ENCODE assay signal across 8 mouse cellular contexts in genomic region chr9:37145151-37145615, GRCm38 (mm10). TPM values are rescaled to one million over a fixed set of nuclear protein-coding genes. Genes with fewer than 3 reads are reported as not detected.
DNase-seq lines count a peak whose midpoint lies in the region; ATAC-seq and TF ChIP-seq lines count a peak whose summit lies in the region.

No protein-coding gene starts in this region.

- TF ChIP-seq EP300 in lung, postnatal 0 days (IDR thresholded peaks at IDR 0.05) = no peak

- peak; percentile 40 for DNase-seq in left cerebral cortex, postnatal 4 days
- no peak for DNase-seq in left cerebral cortex, adult 18-20 months (ENCODE audit: low spot score in 2 of 2)
- peak; percentile 67 for DNase-seq in gastrocnemius, postnatal 14 days
- DNase-seq in kidney, adult 18-20 months = peak; percentile 48
- DNase-seq in lung, postnatal 0 days (ENCODE audit: low spot score) = peak; percentile 44
- peak; percentile 48 for DNase-seq in retina, postnatal 1 day
- DNase-seq in left cerebral cortex, postnatal 36 days (ENCODE audit: low spot score in 2 of 2) = no peak

- 0 out of 2 replicates have a peak, but pooled peaks cover 3% of the 10 kb centered on the region for H3K27me3 ChIP-seq in lung, postnatal 0 days (replicated peaks; ENCODE audit: insufficient read depth, low read length)

- H3K4me1 ChIP-seq in brown adipose tissue, adult 24 weeks (ENCODE audit: control insufficient read depth, insufficient read depth, insufficient read length, low read length) = no peaks in the 10 kb centered on the region
- H3K4me1 ChIP-seq in lung, postnatal 0 days (ENCODE audit: insufficient read depth, low read depth, low read length) = no peaks in the 10 kb centered on the region

- WGBS in lung, postnatal 0 days = 2% methylated on average over 26 of the region's 26 CpGs

- H3K36me3 ChIP-seq in lung, postnatal 0 days (ENCODE audit: insufficient read depth, low read length) = no peaks in the 10 kb centered on the region

- H3K9me3 ChIP-seq in lung, postnatal 0 days (ENCODE audit: low read length) = no peaks in the 10 kb centered on the region

- no peak for ATAC-seq in lung, postnatal 0 days

- peak overlapping the region; percentile 80 for H3K9ac ChIP-seq in lung, postnatal 0 days (replicated peaks; ENCODE audit: low read depth)

- H3K27ac ChIP-seq in brown adipose tissue, adult 24 weeks (replicated peaks; ENCODE audit: low read depth, low read length) = no peak overlapping the region
- peak overlapping the region; percentile 90 for H3K27ac ChIP-seq in lung, postnatal 0 days (ENCODE audit: low read length)

- H3K4me3 ChIP-seq in brown adipose tissue, adult 24 weeks (ENCODE audit: insufficient read depth, low read depth, low read length) = peak overlapping the region; percentile 55
- peak overlapping the region; percentile 70 for H3K4me3 ChIP-seq in lung, postnatal 0 days (ENCODE audit: low read depth, low read length)

- H3K4me2 ChIP-seq in lung, postnatal 0 days (replicated peaks; ENCODE audit: low read depth, low read length) = peak overlapping the region; percentile 97

- TF ChIP-seq CTCF in lung, postnatal 0 days (IDR thresholded peaks at IDR 0.05) = peak; percentile 43

- intact Hi-C loops in left cerebral cortex, postnatal 4 days (cut with DNase I) = loop anchor here (5.0 kb wide), 1 partner anchor 173 kb away; no protein-coding TSS in a partner anchor
- intact Hi-C loops in gastrocnemius, postnatal 14 days (cut with DNase I; ENCODE audit: low total_unique reads) = no loop called here
- intact Hi-C loops in left cerebral cortex, postnatal 36 days (cut with DNase I) = loop anchor here (2.0 kb wide), 1 partner anchor 172 kb away; no protein-coding TSS in a partner anchor

RNA-seq across cellular contexts. Expression of gene Pknox2, which starts 2.0 kb away (rescaled TPM):
- 10 to 100 TPM; 51.8 to 54.2 TPM for total RNA-seq in left cerebral cortex, postnatal 4 days (2021)
- total RNA-seq in left cerebral cortex, adult 18-20 months (2021) = 10 to 100 TPM; 83.0 to 90.7 TPM
- polyA plus RNA-seq in brown adipose tissue, adult 24 weeks (2012; ENCODE audit: insufficient read depth, insufficient read length, missing spikeins) = 0.92 and 1.7 TPM in 2 replicates
- 10 to 100 TPM; 27.6 to 31.4 TPM for total RNA-seq in gastrocnemius, postnatal 14 days (2021)
- polyA plus RNA-seq in lung, postnatal 0 days (2015; fragmentation: Nextera tagmentation; extraction: Ambion mirVana) = 11.1 and 11.7 TPM in 2 replicates
- total RNA-seq in left cerebral cortex, postnatal 36 days (2021) = 10 to 100 TPM; 68.3 to 92.3 TPM

Comparison
In these comparisons a context has a peak if more than half of its experiments do, and no peak if none do; other contexts are left out.
1. DNase-seq: peak in left cerebral cortex, postnatal 4 days (single experiment), gastrocnemius, postnatal 14 days (single experiment), kidney, adult 18-20 months (single experiment), lung, postnatal 0 days (single experiment) and retina, postnatal 1 day (single experiment); none in left cerebral cortex, adult 18-20 months (0 of 2) and left cerebral cortex, postnatal 36 days (0 of 2).